Mouse (Mus musculus) mature B cell (primary cell): ENCODE data around the gene Lsm3.

Source experiments
- in situ Hi-C: fragments of 300-500 bp; cut with MboI; formaldehyde crosslinking; loops from 2 replicates; pipeline ENCODE4 v1.14.3; 2019

Lsm3 gene

GRCm38 (mm10) chr6:91509326-91509725, 6.4 kb upstream of the Lsm3 start:
- in situ Hi-C loops: no loop called here

GRCm38 (mm10) chr6:91510211-91510610, 5.5 kb upstream of the Lsm3 start:
- in situ Hi-C loops: no loop called here

- in situ Hi-C loops: no loop called here
Observed at GRCm38 (mm10) chr6:91514135-91514534, 1.6 kb upstream of the Lsm3 start.

GRCm38 (mm10) chr6:91514737-91515362, 878 bp upstream of the Lsm3 start:
- in situ Hi-C loops: loop anchor here (5.0 kb wide), 1 partner anchor 43 kb away; the partner anchor contains the start of genes Chchd4 and Tmem43

- in situ Hi-C loops: loop anchor here (5.0 kb wide), 1 partner anchor 46 kb away; the partner anchor contains the start of genes Chchd4 and Tmem43
Observed at GRCm38 (mm10) chr6:91518454-91519020, 2.8 kb downstream of the Lsm3 start.

- in situ Hi-C loops: loop anchor here (10.0 kb wide), 1 partner anchor 352 kb away; the partner anchor contains the start of gene Ccdc174
Observed at GRCm38 (mm10) chr6:91522816-91523215, 7.1 kb downstream of the Lsm3 start.

- in situ Hi-C loops: loop anchor here (10.0 kb wide), 1 partner anchor 349 kb away; the partner anchor contains the start of gene Ccdc174
Observed at GRCm38 (mm10) chr6:91525544-91525943, 9.8 kb downstream of the Lsm3 start.

- in situ Hi-C loops: loop anchor here (10.0 kb wide), 1 partner anchor 347 kb away; the partner anchor contains the start of gene Ccdc174
Observed at GRCm38 (mm10) chr6:91527227-91527860, 11.6 kb downstream of the Lsm3 start.

GRCm38 (mm10) chr6:91528265-91528664, 12.5 kb downstream of the Lsm3 start:
- in situ Hi-C loops: loop anchor here (10.0 kb wide), 1 partner anchor 347 kb away; the partner anchor contains the start of gene Ccdc174

GRCm38 (mm10) chr6:91530673-91531072, 14.9 kb downstream of the Lsm3 start:
- in situ Hi-C loops: no loop called here

GRCm38 (mm10) chr6:91531276-91531675, 15.5 kb downstream of the Lsm3 start:
- in situ Hi-C loops: no loop called here

GRCm38 (mm10) chr6:91532661-91533060, 16.9 kb downstream of the Lsm3 start:
- in situ Hi-C loops: no loop called here

- in situ Hi-C loops: no loop called here
Observed at GRCm38 (mm10) chr6:91533359-91533758, 17.6 kb downstream of the Lsm3 start.

GRCm38 (mm10) chr6:91533771-91534170, 18.0 kb downstream of the Lsm3 start:
- in situ Hi-C loops: no loop called here

- in situ Hi-C loops: no loop called here
Observed at GRCm38 (mm10) chr6:91534268-91534667, 18.5 kb downstream of the Lsm3 start.

- in situ Hi-C loops: no loop called here
Observed at GRCm38 (mm10) chr6:91535231-91535630, 19.5 kb downstream of the Lsm3 start.

- in situ Hi-C loops: no loop called here
Observed at GRCm38 (mm10) chr6:91536047-91536765, 20.5 kb downstream of the Lsm3 start.

GRCm38 (mm10) chr6:91541276-91541675, 25.5 kb downstream of the Lsm3 start:
- in situ Hi-C loops: no loop called here

GRCm38 (mm10) chr6:91543056-91543455, 27.3 kb downstream of the Lsm3 start:
- in situ Hi-C loops: no loop called here

GRCm38 (mm10) chr6:91546241-91546884, 30.6 kb downstream of the Lsm3 start:
- in situ Hi-C loops: no loop called here

- in situ Hi-C loops: no loop called here
Observed at GRCm38 (mm10) chr6:91547313-91547712, 31.6 kb downstream of the Lsm3 start.

GRCm38 (mm10) chr6:91549621-91550020, 33.9 kb downstream of the Lsm3 start:
- in situ Hi-C loops: no loop called here
